Mouse (Mus musculus): ENCODE measurements around the gene Olfr1113. TPM values are rescaled to one million over a fixed set of nuclear protein-coding genes. Genes with fewer than 3 reads are reported as not detected.
"Not testable (repeated sequence)": the region's sequence is repeated elsewhere in the genome, so short reads cannot be mapped to it uniquely, and the experiment has no call there.

Gene Olfr1113
- total RNA-seq (2021): not detected
- long read RNA-seq, experiment 1: 0 reads
- long read RNA-seq, experiment 2: 0 reads

GRCm38 (mm10) chr2:87208670-87209069 lies at the start of gene Olfr1113:
Olfr1113 (plus strand) TSS chr2:87208970.
- DNase-seq (ENCODE audit: low spot score in 2 of 2): no peak

GRCm38 (mm10) chr2:87167731-87168130 lies 41.0 kb upstream of the Olfr1113 start:
- not testable (repeated sequence) for DNase-seq (ENCODE audit: low spot score in 2 of 2)

- no peak for DNase-seq (ENCODE audit: low spot score in 2 of 2)
Measured at GRCm38 (mm10) chr2:87187498-87187897, 21.3 kb upstream of the Olfr1113 start, which contains the start of gene Olfr1112. Olfr1112 (plus strand) TSS chr2:87187798.

GRCm38 (mm10) chr2:87247713-87248112 lies 38.9 kb downstream of the Olfr1113 start, which contains the start of gene Olfr1115:
Olfr1115 (plus strand) TSS chr2:87248013.
- DNase-seq (ENCODE audit: low spot score in 2 of 2): no peak

Small RNA genes lying within 50 kb of the gene (microRNA-seq; reads per million reads assigned to microRNA genes)
- gene Gm27438: 0 reads per million in 2 experiments

Other genes with a start within 250 kb of the Olfr1113 start
- not detected for gene Olfr1099, start 248.3 kb upstream of the Olfr1113 start, total RNA-seq (2021)
- not detected for gene Olfr1100, start 229.0 kb upstream of the Olfr1113 start, total RNA-seq (2021)
- gene Olfr1101, start 217.7 kb upstream of the Olfr1113 start, total RNA-seq (2021): not detected
- not detected for gene Olfr1102, start 210.6 kb upstream of the Olfr1113 start, total RNA-seq (2021)
- gene Olfr1104, start 181.9 kb upstream of the Olfr1113 start, total RNA-seq (2021): not detected
- not detected for gene Olfr1105, start 172.4 kb upstream of the Olfr1113 start, total RNA-seq (2021)
- gene Olfr1106, start 156.7 kb upstream of the Olfr1113 start, total RNA-seq (2021): not detected
- gene Olfr1107, start 133.2 kb upstream of the Olfr1113 start, total RNA-seq (2021): not detected
- gene Olfr1109, start 113.0 kb upstream of the Olfr1113 start, total RNA-seq (2021): not detected
- gene Olfr259, start 94.4 kb upstream of the Olfr1113 start, total RNA-seq (2021): not detected
- gene Olfr1110, start 68.7 kb upstream of the Olfr1113 start, total RNA-seq (2021): not detected
- gene Olfr1111, start 56.3 kb upstream of the Olfr1113 start, total RNA-seq (2021): not detected
- gene Olfr1112, start 21.2 kb upstream of the Olfr1113 start, total RNA-seq (2021): not detected
- not detected for gene Olfr1115, start 39.0 kb downstream of the Olfr1113 start, total RNA-seq (2021)
- not detected for gene Olfr1116, start 58.6 kb downstream of the Olfr1113 start, total RNA-seq (2021)
- not detected for gene Olfr1118, start 98.6 kb downstream of the Olfr1113 start, total RNA-seq (2021)
- gene Olfr1120, start 145.8 kb downstream of the Olfr1113 start, total RNA-seq (2021): not detected
- not detected for gene Olfr1121, start 160.9 kb downstream of the Olfr1113 start, total RNA-seq (2021)
- gene Olfr1122, start 176.9 kb downstream of the Olfr1113 start, total RNA-seq (2021): under 1 TPM in 1 of 2 experiments, not detected in 1; 0.09 TPM
- not detected for gene Olfr1123, start 207.7 kb downstream of the Olfr1113 start, total RNA-seq (2021)
- gene Olfr1124, start 221.3 kb downstream of the Olfr1113 start, total RNA-seq (2021): not detected
- not detected for gene Olfr1126, start 245.0 kb downstream of the Olfr1113 start, total RNA-seq (2021)

Data from left cerebral cortex, adult 18-20 months (tissue).